Mouse (Mus musculus) MEL (cell line): ENCODE data around the gene Swt1. TPM values are rescaled to one million over a fixed set of nuclear protein-coding genes. Genes with fewer than 3 reads are reported as not detected.

Experiments
- DNase-seq: peaks from one replicate; pipeline ENCODE4 v3.0.0; 2011; ENCODE audit warnings: low read depth, low spot score
- H3K27ac ChIP-seq: 2 replicates; pipeline ENCODE4 v1.5.1; 2012; ENCODE audit warnings: low read depth, mild to moderate bottlenecking, control low read depth, low read length, moderate library complexity; ENCODE audit not compliant: control insufficient read depth
- H3K27me3 ChIP-seq, 2 experiments: fragments of 150-350 bp in 1 of 2; sonication (generic) in 1 of 2; 2 replicates each; pipeline ENCODE4 v1.6.1; 2012; ENCODE audit warnings: low read length in 2 of 2, mild to moderate bottlenecking in 2 of 2, improper control_type of control experiment in 1 of 2, moderate library complexity in 1 of 2; ENCODE audit not compliant: insufficient read depth in 2 of 2, control insufficient read depth in 1 of 2
- H3K36me3 ChIP-seq, 2 experiments: 2 replicates each; pipeline ENCODE4 v1.6.1; 2012 to 2014; ENCODE audit warnings: low read length in 2 of 2, improper control_type of control experiment in 1 of 2, inconsistent platforms in 1 of 2, mild to moderate bottlenecking in 1 of 2; ENCODE audit not compliant: insufficient read depth in 2 of 2, control insufficient read depth in 1 of 2
- H3K4me1 ChIP-seq, 2 experiments: fragments of 150-350 bp in 1 of 2; sonication (generic) in 1 of 2; 2 replicates each; pipeline ENCODE4 v1.6.1; 2012; ENCODE audit warnings: low read length in 2 of 2, improper control_type of control experiment in 1 of 2, mild to moderate bottlenecking in 1 of 2; ENCODE audit not compliant: insufficient read depth in 2 of 2, control insufficient read depth in 1 of 2
- H3K4me3 ChIP-seq, 2 experiments: fragments of 150-350 bp in 1 of 2; sonication (generic) in 1 of 2; 2 replicates each; pipeline ENCODE4 v1.5.1; 2012; ENCODE audit warnings: low read depth in 2 of 2, low read length in 2 of 2, mild to moderate bottlenecking in 2 of 2, moderate library complexity in 2 of 2, control low read depth in 1 of 2, improper control_type of control experiment in 1 of 2; ENCODE audit not compliant: control insufficient read depth in 1 of 2, insufficient read depth in 1 of 2
- H3K79me2 ChIP-seq: 2 replicates; pipeline ENCODE4 v1.6.1; 2012; ENCODE audit warnings: mild to moderate bottlenecking, low read length, moderate library complexity; ENCODE audit not compliant: control insufficient read depth, poor library complexity, insufficient read depth
- H3K9ac ChIP-seq: 2 replicates; pipeline ENCODE4 v1.6.1; 2012; ENCODE audit warnings: low read depth, mild to moderate bottlenecking, control low read depth, low read length, moderate library complexity; ENCODE audit not compliant: control insufficient read depth, poor library complexity, severe bottlenecking
- H3K9me3 ChIP-seq: fragments of 150-350 bp; sonication (generic); replicated peaks from 2 replicates; pipeline ENCODE4 v1.6.1; 2012; ENCODE audit warnings: mild to moderate bottlenecking, low read length, improper control_type of control experiment, moderate library complexity; ENCODE audit not compliant: insufficient read depth
- CHD1 ChIP-seq: IDR thresholded peaks from 2 replicates; pipeline ENCODE4 v1.6.1; 2012; ENCODE audit warnings: low read depth, mild to moderate bottlenecking, inconsistent platforms, low read length, improper control_type of control experiment
- CTCF ChIP-seq, 3 experiments: IDR thresholded peaks in 2 of 3; conservative IDR thresholded peaks in 1 of 3; 2 replicates each; pipeline ENCODE4 v1.5.1; 2011 to 2012; ENCODE audit warnings: low read length in 3 of 3, low read depth in 2 of 3, mild to moderate bottlenecking in 2 of 3, improper control_type of control experiment in 1 of 3, inconsistent platforms in 1 of 3, mixed read lengths in 1 of 3, moderate library complexity in 1 of 3; ENCODE audit not compliant: control insufficient read depth in 1 of 3, insufficient read depth in 1 of 3, poor library complexity in 1 of 3, severe bottlenecking in 1 of 3
- GATA1 ChIP-seq: IDR thresholded peaks from 2 replicates; pipeline ENCODE4 v1.6.1; 2011; ENCODE audit warnings: low read depth, low read length, improper control_type of control experiment
- JUND ChIP-seq: IDR thresholded peaks from 2 replicates; pipeline ENCODE4 v1.6.1; 2011; ENCODE audit warnings: low read depth, mild to moderate bottlenecking, improper control_type of control experiment, low read length
- MAX ChIP-seq: IDR thresholded peaks from 2 replicates; pipeline ENCODE4 v1.6.1; 2011; ENCODE audit warnings: low read length, improper control_type of control experiment
- NRF1 ChIP-seq: IDR thresholded peaks from 2 replicates; pipeline ENCODE4 v1.6.1; 2014; ENCODE audit warnings: low read depth, mild to moderate bottlenecking, inconsistent platforms, low read length, improper control_type of control experiment, moderate library complexity; ENCODE audit not compliant: poor library complexity, insufficient read depth, severe bottlenecking
- RCOR1 ChIP-seq: IDR thresholded peaks from 2 replicates; pipeline ENCODE4 v1.6.1; 2012; ENCODE audit warnings: low read depth, mild to moderate bottlenecking, inconsistent platforms, low read length, improper control_type of control experiment
- SIN3A ChIP-seq: IDR thresholded peaks from 2 replicates; pipeline ENCODE4 v1.6.1; 2012; ENCODE audit warnings: low read length, improper control_type of control experiment, inconsistent platforms
- TBP ChIP-seq: IDR thresholded peaks from 2 replicates; pipeline ENCODE4 v1.8.0; 2011; ENCODE audit warnings: low read depth, low read length, improper control_type of control experiment
- TCF12 ChIP-seq: IDR thresholded peaks from 2 replicates; pipeline ENCODE4 v1.6.1; 2014; ENCODE audit warnings: low read depth, mild to moderate bottlenecking, inconsistent platforms, low read length, improper control_type of control experiment, moderate library complexity
- USF1 ChIP-seq: IDR thresholded peaks from 2 replicates; pipeline ENCODE4 v1.6.1; 2014; ENCODE audit warnings: low read depth, mild to moderate bottlenecking, inconsistent platforms, low read length, improper control_type of control experiment, moderate library complexity
- USF2 ChIP-seq, 2 experiments: IDR thresholded peaks; 2 replicates each; pipeline ENCODE4 v1.6.1; 2011 to 2012; ENCODE audit warnings: improper control_type of control experiment in 2 of 2, low read length in 2 of 2, borderline replicate concordance in 1 of 2, inconsistent platforms in 1 of 2, low read depth in 1 of 2, mild to moderate bottlenecking in 1 of 2; ENCODE audit not compliant: insufficient read depth in 1 of 2
- ZC3H11A ChIP-seq: IDR thresholded peaks from 2 replicates; pipeline ENCODE4 v1.6.1; 2012; ENCODE audit warnings: low read depth, mild to moderate bottlenecking, inconsistent platforms, low read length, improper control_type of control experiment
- ZMIZ1 ChIP-seq: IDR thresholded peaks from 2 replicates; pipeline ENCODE4 v1.6.1; 2012; ENCODE audit warnings: low read depth, mild to moderate bottlenecking, inconsistent platforms, low read length, improper control_type of control experiment, moderate library complexity
- polyA plus RNA-seq, 2 experiments: library from polyadenylated mRNA; stranded (reverse) in 1 of 2; unstranded in 1 of 2; fragments of >175 nt in 1 of 2; fragments of >200 nt in 1 of 2; gene quantifications; 2 replicates each; pipeline versions ENCODE4 v1.2.1 to v1.2.4; 2012; ENCODE audit warnings: low replicate concordance in 2 of 2, low read depth in 1 of 2; ENCODE audit not compliant: insufficient read length in 2 of 2, insufficient read depth in 1 of 2, missing spikeins in 1 of 2
- total RNA-seq: library from RNA; depleted of rRNA; stranded (reverse); fragments of 300-350 nt; gene quantifications from 2 replicates; pipeline ENCODE4 v1.2.3, GENCODE M21; 2012

The Swt1 gene
- total and polyA plus RNA-seq, 3 experiments = 13.5 to 13.7 TPM; not detected in 1

GRCm38 (mm10) chr1:151329601-151330000 is 98.7 kb downstream of the Swt1 start:
- no peak for TF ChIP-seq GATA1
- no peak for TF ChIP-seq TBP
- no peak for TF ChIP-seq ZC3H11A
- TF ChIP-seq, all 39 proteins: peak for 0
- no peak overlapping the region for H3K4me3 ChIP-seq
- no peak for DNase-seq

GRCm38 (mm10) chr1:151328341-151329097 is 99.7 kb downstream of the Swt1 start:
- H3K27me3 ChIP-seq = no peaks in the 10 kb centered on the region; a peak in 1 of 4 replicates
- TF ChIP-seq USF2 (IDR thresholded peaks at IDR 0.05; ENCODE audit: borderline replicate concordance in 1 of 2, insufficient read depth in 1 of 2, low read depth in 1 of 2, low read length in 2 of 2) = no peak
- no peak for TF ChIP-seq JUND
- TF ChIP-seq NRF1 = no peak
- no peak for TF ChIP-seq SIN3A
- TF ChIP-seq TCF12 = no peak
- no peak for TF ChIP-seq CTCF (IDR thresholded peaks at IDR 0.05 in 2 of 3, conservative IDR thresholded peaks at IDR 0.05 in 1 of 3; ENCODE audit: control insufficient read depth in 1 of 3, insufficient read depth in 1 of 3, low read depth in 2 of 3, low read length in 3 of 3, poor library complexity in 1 of 3, severe bottlenecking in 1 of 3)
- TF ChIP-seq MAX = no peak
- no peak for TF ChIP-seq USF1
- TF ChIP-seq CHD1 = no peak
- no peak for TF ChIP-seq RCOR1
- no peak overlapping the region for H3K9ac ChIP-seq
- H3K36me3 ChIP-seq = no peaks in the 10 kb centered on the region
- H3K9me3 ChIP-seq = no peaks in the 10 kb centered on the region
- DNase-seq = no peak
- H3K27ac ChIP-seq = no peak overlapping the region
- no peak overlapping the region for H3K4me3 ChIP-seq
- no peaks in the 10 kb centered on the region for H3K4me1 ChIP-seq
- no peaks in the 10 kb centered on the region for H3K79me2 ChIP-seq

More at GRCm38 (mm10) chr1:151329601-151330000, 98.7 kb downstream of the Swt1 start:
- Histone ChIP-seq H3K36me3 (no peaks in the 10 kb centered on the region), H3K27me3 (no peaks in the 10 kb centered on the region; a peak in 1 of 4 replicates), H3K9me3 (no peaks in the 10 kb centered on the region), H3K9ac (no peak overlapping the region), H3K4me1 (no peaks in the 10 kb centered on the region), H3K79me2 (no peaks in the 10 kb centered on the region), H3K27ac (no peak overlapping the region)

- Histone ChIP-seq H3K9me3 (no peaks in the 10 kb centered on the region), H3K4me3 (no peak overlapping the region), H3K36me3 (no peaks in the 10 kb centered on the region), H3K27me3 (no peaks in the 10 kb centered on the region), H3K9ac (no peak overlapping the region), H3K79me2 (no peaks in the 10 kb centered on the region), H3K27ac (no peak overlapping the region), H3K4me1 (no peaks in the 10 kb centered on the region)
- DNase-seq = no peak
- no peak for TF ChIP-seq ZMIZ1
- TF ChIP-seq CTCF (IDR thresholded peaks at IDR 0.05 in 2 of 3, conservative IDR thresholded peaks at IDR 0.05 in 1 of 3; ENCODE audit: control insufficient read depth in 1 of 3, insufficient read depth in 1 of 3, low read depth in 2 of 3, low read length in 3 of 3, poor library complexity in 1 of 3, severe bottlenecking in 1 of 3) = no peak
Observed at GRCm38 (mm10) chr1:151325328-151325727, 102.9 kb downstream of the Swt1 start.
